Mouse (Mus musculus): ENCODE measurements around the gene Fam131b. TPM values are rescaled to one million over a fixed set of nuclear protein-coding genes. Genes with fewer than 3 reads are reported as not detected.
A peak's percentile ranks its signal among the peaks of the same experiment; 100 is the strongest.

Gene Fam131b
- total and polyA plus RNA-seq, 3 experiments: 0.60 to 0.82 (median 0.61) TPM

- Histone ChIP-seq H3K4me3 (no peak overlapping the region), H3K79me2 (replicated peaks; ENCODE audit: control insufficient read depth, insufficient read depth, low read length) (no peaks in the 10 kb centered on the region), H3K4me1 (ENCODE audit: control insufficient read depth, insufficient read depth, low read length) (peaks cover 2% of the 10 kb centered on the region), H3K27me3 (ENCODE audit: control insufficient read depth, insufficient read depth, low read length) (peaks cover 7% of the 10 kb centered on the region), H3K36me3 (ENCODE audit: control insufficient read depth, insufficient read depth, low read length) (no peaks in the 10 kb centered on the region), H3K27ac (no peak overlapping the region), H3K9ac (ENCODE audit: low read depth, low read length) (no peak overlapping the region)
- intact Hi-C loops (cut with DNase I): loop anchor here (10.0 kb wide), 1 partner anchor 564 kb away; no protein-coding TSS in a partner anchor
- no peak for DNase-seq
- TF ChIP-seq POLR2A (IDR thresholded peaks at IDR 0.05; ENCODE audit: insufficient read depth, low read depth, low read length) (no peak), EP300 (IDR thresholded peaks at IDR 0.05; ENCODE audit: insufficient read depth, low read depth, low read length) (no peak), CTCF (IDR thresholded peaks at IDR 0.05) (no peak)
- 55% methylated on average over 3 of the region's 3 CpGs for WGBS
These were observed 4.3 kb upstream of the Fam131b start for GRCm38 (mm10) chr6:42328757-42329156.

- DNase-seq: no peak
- WGBS: 77% methylated on average over 3 of the region's 3 CpGs
- TF ChIP-seq EP300 (IDR thresholded peaks at IDR 0.05; ENCODE audit: insufficient read depth, low read depth, low read length): no peak
- no peak for TF ChIP-seq CTCF (IDR thresholded peaks at IDR 0.05)
- no peak for TF ChIP-seq POLR2A (IDR thresholded peaks at IDR 0.05; ENCODE audit: insufficient read depth, low read depth, low read length)
- no peak overlapping the region for H3K9ac ChIP-seq (ENCODE audit: low read depth, low read length)
- intact Hi-C loops (cut with DNase I): loop anchor here (10.0 kb wide), 1 partner anchor 562 kb away; no protein-coding TSS in a partner anchor
- no peaks in the 10 kb centered on the region for H3K36me3 ChIP-seq (ENCODE audit: control insufficient read depth, insufficient read depth, low read length)
- H3K4me3 ChIP-seq: no peak overlapping the region
- no peaks in the 10 kb centered on the region for H3K79me2 ChIP-seq (replicated peaks; ENCODE audit: control insufficient read depth, insufficient read depth, low read length)
- H3K27me3 ChIP-seq (ENCODE audit: control insufficient read depth, insufficient read depth, low read length): peaks cover 10% of the 10 kb centered on the region
- no peak overlapping the region for H3K27ac ChIP-seq
- peaks cover 2% of the 10 kb centered on the region for H3K4me1 ChIP-seq (ENCODE audit: control insufficient read depth, insufficient read depth, low read length)
These were observed 2.1 kb upstream of the Fam131b start for GRCm38 (mm10) chr6:42326509-42326908.

GRCm38 (mm10) chr6:42325268-42325609, 796 bp upstream of the Fam131b start:
- TF ChIP-seq POLR2A (IDR thresholded peaks at IDR 0.05; ENCODE audit: insufficient read depth, low read depth, low read length): no peak
- 0 out of 2 replicates have a peak, but pooled peaks have one; percentile 4 for TF ChIP-seq EP300 (IDR thresholded peaks at IDR 0.05; ENCODE audit: insufficient read depth, low read depth, low read length)
- TF ChIP-seq CTCF (IDR thresholded peaks at IDR 0.05): peak; percentile 94

GRCm38 (mm10) chr6:42324067-42324481, 369 bp downstream of the Fam131b start:
- Histone ChIP-seq H3K36me3 (ENCODE audit: control insufficient read depth, insufficient read depth, low read length) (no peaks in the 10 kb centered on the region), H3K27ac (no peak overlapping the region), H3K4me1 (ENCODE audit: control insufficient read depth, insufficient read depth, low read length) (peaks cover 2% of the 10 kb centered on the region), H3K79me2 (replicated peaks; ENCODE audit: control insufficient read depth, insufficient read depth, low read length) (no peaks in the 10 kb centered on the region), H3K27me3 (ENCODE audit: control insufficient read depth, insufficient read depth, low read length) (peaks cover 10% of the 10 kb centered on the region), H3K4me3 (peak overlapping the region; percentile 50), H3K9ac (ENCODE audit: low read depth, low read length) (peak overlapping the region; percentile 68)
- intact Hi-C loops (cut with DNase I): loop anchor here (2.0 to 10.0 kb wide), 2 partner anchors 97 to 559 kb away; no protein-coding TSS in a partner anchor
- TF ChIP-seq CTCF (IDR thresholded peaks at IDR 0.05) (no peak), POLR2A (IDR thresholded peaks at IDR 0.05; ENCODE audit: insufficient read depth, low read depth, low read length) (no peak), EP300 (IDR thresholded peaks at IDR 0.05; ENCODE audit: insufficient read depth, low read depth, low read length) (no peak)
- under 1% methylated on average over 23 of the region's 32 CpGs for WGBS
- no peak for DNase-seq

More at GRCm38 (mm10) chr6:42325268-42325609, 796 bp upstream of the Fam131b start:
- Histone ChIP-seq H3K4me3 (peak overlapping the region; percentile 50), H3K36me3 (ENCODE audit: control insufficient read depth, insufficient read depth, low read length) (no peaks in the 10 kb centered on the region), H3K4me1 (ENCODE audit: control insufficient read depth, insufficient read depth, low read length) (peaks cover 2% of the 10 kb centered on the region), H3K79me2 (replicated peaks; ENCODE audit: control insufficient read depth, insufficient read depth, low read length) (no peaks in the 10 kb centered on the region), H3K27ac (peak overlapping the region; percentile 4; the same call in 1 of the 2 replicates), H3K27me3 (ENCODE audit: control insufficient read depth, insufficient read depth, low read length) (peaks cover 10% of the 10 kb centered on the region), H3K9ac (ENCODE audit: low read depth, low read length) (peak overlapping the region; percentile 68)
- peak; percentile 76 to 85 for DNase-seq
- 10% methylated on average over 7 of the region's 7 CpGs for WGBS
- intact Hi-C loops (cut with DNase I): loop anchor here (2.0 to 10.0 kb wide), 2 partner anchors 98 to 560 kb away; no protein-coding TSS in a partner anchor

GRCm38 (mm10) chr6:42323371-42324066, 924 bp downstream of the Fam131b start:
- Histone ChIP-seq H3K27me3 (ENCODE audit: control insufficient read depth, insufficient read depth, low read length) (peaks cover 10% of the 10 kb centered on the region), H3K36me3 (ENCODE audit: control insufficient read depth, insufficient read depth, low read length) (no peaks in the 10 kb centered on the region), H3K27ac (no peak overlapping the region), H3K79me2 (replicated peaks; ENCODE audit: control insufficient read depth, insufficient read depth, low read length) (no peaks in the 10 kb centered on the region), H3K4me3 (peak overlapping the region; percentile 50), H3K9ac (ENCODE audit: low read depth, low read length) (no peak overlapping the region), H3K4me1 (ENCODE audit: control insufficient read depth, insufficient read depth, low read length) (peaks cover 2% of the 10 kb centered on the region)
- intact Hi-C loops (cut with DNase I): loop anchor here (2.0 to 10.0 kb wide), 2 partner anchors 97 to 559 kb away; no protein-coding TSS in a partner anchor
- 6% methylated on average over 28 of the region's 28 CpGs for WGBS
- no peak for DNase-seq
- no peak for TF ChIP-seq CTCF (IDR thresholded peaks at IDR 0.05)
- no peak for TF ChIP-seq POLR2A (IDR thresholded peaks at IDR 0.05; ENCODE audit: insufficient read depth, low read depth, low read length)
- no peak for TF ChIP-seq EP300 (IDR thresholded peaks at IDR 0.05; ENCODE audit: insufficient read depth, low read depth, low read length)

GRCm38 (mm10) chr6:42318293-42318692, 6.2 kb downstream of the Fam131b start:
- Histone ChIP-seq H3K27ac (no peak overlapping the region), H3K36me3 (ENCODE audit: control insufficient read depth, insufficient read depth, low read length) (no peaks in the 10 kb centered on the region), H3K4me3 (no peak overlapping the region), H3K79me2 (replicated peaks; ENCODE audit: control insufficient read depth, insufficient read depth, low read length) (no peaks in the 10 kb centered on the region), H3K4me1 (ENCODE audit: control insufficient read depth, insufficient read depth, low read length) (no peaks in the 10 kb centered on the region), H3K27me3 (ENCODE audit: control insufficient read depth, insufficient read depth, low read length) (no peaks in the 10 kb centered on the region), H3K9ac (ENCODE audit: low read depth, low read length) (no peak overlapping the region)
- intact Hi-C loops (cut with DNase I): loop anchor here (10.0 kb wide), 1 partner anchor 267 kb away; no protein-coding TSS in a partner anchor
- 67% methylated on average over 4 of the region's 4 CpGs for WGBS
- DNase-seq: no peak
- TF ChIP-seq CTCF (IDR thresholded peaks at IDR 0.05): no peak
